Mouse (Mus musculus): Measurements from ENCODE around the gene Cyb5r3.

The Cyb5r3 gene

GRCm38 (mm10) chr15:83172492-83173429, at the start of gene Cyb5r3:
TSS of gene Cyb5r3 (minus strand) at chr15:83172592.
- no peak for DNase-seq

DNA sequence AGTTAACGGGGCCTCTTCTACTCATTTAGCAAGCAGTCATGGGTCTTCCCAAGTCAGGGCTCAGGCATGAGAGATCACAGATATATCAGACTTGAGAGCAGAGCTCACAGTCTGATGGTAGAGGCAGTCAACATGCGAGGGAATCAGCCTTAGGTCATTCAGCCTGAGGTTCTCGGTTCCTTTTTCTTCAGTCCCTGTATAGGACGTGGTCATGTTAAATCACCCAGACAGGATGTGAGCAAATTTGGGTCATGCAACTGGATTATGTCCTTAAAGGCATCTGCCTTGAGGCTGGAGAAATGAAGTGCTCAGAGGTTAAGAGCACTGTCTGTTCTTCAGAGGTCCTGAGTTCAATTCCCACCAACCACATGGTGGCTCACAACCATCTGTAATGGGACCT, 49.3 kb upstream of the Cyb5r3 start:
- DNase-seq = no peak

- DNase-seq = no peak
Observed at GRCm38 (mm10) chr15:83220368-83221013, 48.1 kb upstream of the Cyb5r3 start.

- no peak for DNase-seq
Observed at GRCm38 (mm10) chr15:83215322-83216216, 43.2 kb upstream of the Cyb5r3 start.

DNA sequence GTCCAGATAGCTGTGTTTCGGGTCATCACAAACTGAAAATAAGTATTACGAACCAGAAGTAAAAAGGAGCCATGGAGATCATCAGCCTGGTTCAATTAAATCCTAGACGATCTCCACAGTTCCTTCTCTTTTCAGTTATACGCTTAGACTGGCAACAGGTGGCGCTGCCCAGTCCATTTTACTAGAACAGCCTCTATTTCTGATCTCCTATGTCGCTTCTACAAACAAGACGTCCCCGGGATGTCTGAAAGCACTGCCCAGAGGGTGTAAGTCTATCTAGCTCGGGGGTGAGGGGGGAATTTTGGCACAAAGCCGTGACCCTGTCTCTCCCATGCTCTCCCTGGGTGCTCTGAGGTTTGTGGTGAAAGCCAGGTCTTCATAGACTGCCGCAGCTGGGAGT, 37.8 kb upstream of the Cyb5r3 start:
- DNase-seq = peak; percentile 59 to 78

GRCm38 (mm10) chr15:83209719-83210118, 37.3 kb upstream of the Cyb5r3 start:
- no peak for DNase-seq

DNA sequence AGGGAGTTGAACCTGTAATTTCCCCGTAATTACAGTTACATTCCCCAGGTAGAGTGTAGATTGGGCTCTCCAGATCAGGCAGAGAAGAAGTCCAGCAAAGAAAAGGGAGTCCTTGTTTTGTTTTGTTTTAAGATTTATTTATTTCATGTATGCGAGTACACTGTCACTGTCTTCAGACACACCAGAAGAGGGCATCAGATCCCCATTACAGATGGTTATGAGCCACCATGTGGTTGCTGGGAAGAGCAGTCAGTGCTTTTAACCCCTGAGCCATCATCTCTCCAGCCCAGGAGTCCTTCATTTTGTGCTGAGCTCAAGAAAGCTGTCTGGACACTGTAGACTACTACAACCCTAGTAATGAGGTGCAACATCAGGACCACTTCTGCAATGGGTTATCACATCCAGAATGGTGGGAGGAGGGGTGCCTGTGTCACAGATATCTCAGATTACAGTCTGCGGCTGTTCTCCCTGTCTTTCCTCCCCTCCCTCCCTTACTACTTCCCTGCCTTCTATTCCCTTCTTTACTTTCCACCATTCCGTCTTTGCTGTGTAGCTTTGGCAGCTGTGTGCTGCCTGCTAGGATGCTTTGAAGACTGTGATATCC, 36.8 kb upstream of the Cyb5r3 start:
- no peak for DNase-seq

GRCm38 (mm10) chr15:83204731-83205451, 32.5 kb upstream of the Cyb5r3 start:
- DNase-seq = peak; percentile 51 to 74

DNA sequence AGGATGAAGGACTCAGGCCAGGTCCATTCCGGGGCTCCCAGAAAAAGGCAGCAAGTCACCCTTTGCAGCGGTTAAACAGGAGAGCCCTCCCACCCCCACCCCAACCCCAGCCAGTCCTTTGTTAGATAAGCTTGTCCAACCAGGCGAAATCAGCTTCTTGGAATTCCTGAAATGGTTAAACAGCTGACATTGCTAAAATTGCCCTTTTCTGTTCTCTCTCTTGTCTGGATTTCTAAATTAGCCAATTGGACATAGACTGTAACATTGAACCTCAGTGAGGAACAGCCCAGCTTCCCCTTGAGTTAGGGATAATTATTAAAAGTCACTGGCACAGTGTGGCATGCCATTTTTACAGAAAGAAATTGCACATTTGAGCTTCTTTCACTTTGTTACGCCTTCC, 30.0 kb upstream of the Cyb5r3 start:
- no peak for DNase-seq

DNA sequence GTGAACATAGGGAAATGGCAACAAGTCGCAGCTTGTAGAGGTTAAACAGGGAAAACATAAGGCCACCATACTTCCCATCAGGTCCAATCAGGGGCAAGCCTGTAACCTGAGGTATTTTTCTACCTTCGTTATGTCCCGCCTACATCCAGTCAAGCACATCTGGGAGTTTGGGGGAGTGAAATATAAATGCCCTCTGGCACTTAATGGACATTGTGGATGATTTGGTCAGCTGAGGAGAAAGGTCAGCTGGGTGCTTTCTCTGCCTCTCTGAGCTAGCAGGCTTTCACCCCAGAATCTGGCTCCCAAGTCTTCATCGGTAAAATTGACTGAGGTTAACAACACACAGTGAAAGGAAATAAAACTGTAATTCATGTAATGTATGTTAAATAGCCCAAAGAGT, 21.0 kb upstream of the Cyb5r3 start:
- DNase-seq = no peak

DNA sequence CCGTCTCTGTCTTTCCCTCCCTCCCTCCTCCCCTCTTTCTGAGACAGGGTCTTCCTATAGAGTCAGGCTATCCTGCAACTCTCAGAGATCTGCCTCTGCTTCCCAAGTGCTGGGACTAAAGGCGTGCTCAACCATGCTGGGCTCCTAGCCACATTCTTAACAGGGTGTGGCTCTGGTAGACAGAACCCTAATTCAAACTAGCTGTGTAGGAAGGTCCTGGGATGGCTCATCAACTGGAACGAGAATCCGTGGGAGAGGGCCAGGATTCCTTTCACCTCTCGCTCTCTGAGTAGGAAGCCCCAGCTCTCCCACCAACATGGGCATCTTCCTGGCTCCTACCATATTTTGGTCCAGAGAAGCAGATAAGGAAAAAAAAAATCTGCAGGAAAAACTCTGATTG, 10.0 kb upstream of the Cyb5r3 start:
- no peak for DNase-seq

DNA sequence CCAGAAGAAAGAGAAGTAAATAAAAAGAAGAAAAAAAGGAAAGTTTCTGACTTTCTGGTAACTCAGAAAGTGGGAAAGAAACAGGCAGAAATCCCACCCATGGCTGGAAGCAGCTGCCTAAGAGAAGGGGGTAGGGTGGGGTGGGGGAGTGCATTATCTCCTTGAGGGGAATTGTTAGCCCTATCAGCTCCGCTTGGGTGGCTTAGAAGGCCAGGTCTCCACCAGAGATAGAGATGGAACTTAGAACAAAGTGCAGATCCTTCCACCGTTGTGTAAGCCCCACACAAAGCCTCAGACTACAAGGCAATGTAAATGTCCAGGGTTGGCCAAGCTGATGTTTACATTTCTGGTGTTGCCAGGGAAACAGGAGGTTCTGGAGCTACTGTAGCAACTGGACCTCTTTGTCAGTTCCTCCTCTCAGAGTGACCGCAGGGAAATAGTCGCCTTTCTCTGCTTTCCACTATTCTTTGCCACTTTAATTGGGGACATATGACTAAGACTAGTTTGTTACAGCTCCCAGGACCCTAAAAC, 9.5 kb upstream of the Cyb5r3 start:
- no peak for DNase-seq

DNA sequence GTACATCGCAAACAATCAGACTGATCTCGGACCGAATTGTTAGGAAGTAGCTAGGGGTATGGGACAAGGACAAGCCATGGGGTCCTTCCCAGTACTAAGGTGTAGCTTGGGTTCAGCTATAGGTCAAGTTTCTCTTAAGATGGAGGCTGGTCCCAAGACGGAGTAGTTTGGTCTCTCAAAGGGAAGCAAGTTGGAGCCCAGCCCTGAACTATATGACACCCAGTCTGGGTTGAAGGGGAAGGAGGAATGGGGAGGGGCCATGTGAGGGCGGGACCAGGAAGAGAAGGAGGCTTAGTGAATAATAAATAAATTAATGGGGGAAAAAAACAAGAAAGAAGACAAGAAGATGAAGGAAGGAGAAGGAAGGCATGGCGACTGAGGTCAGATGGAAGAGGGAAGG, 7.6 kb upstream of the Cyb5r3 start:
- DNase-seq = no peak

GRCm38 (mm10) chr15:83176653-83177052, 4.3 kb upstream of the Cyb5r3 start:
- no peak for DNase-seq

GRCm38 (mm10) chr15:83173914-83174884, 1.8 kb upstream of the Cyb5r3 start:
- DNase-seq = no peak

- peak; percentile 94 to 98 for DNase-seq
Observed at GRCm38 (mm10) chr15:83171712-83172481, 495 bp downstream of the Cyb5r3 start.

DNA sequence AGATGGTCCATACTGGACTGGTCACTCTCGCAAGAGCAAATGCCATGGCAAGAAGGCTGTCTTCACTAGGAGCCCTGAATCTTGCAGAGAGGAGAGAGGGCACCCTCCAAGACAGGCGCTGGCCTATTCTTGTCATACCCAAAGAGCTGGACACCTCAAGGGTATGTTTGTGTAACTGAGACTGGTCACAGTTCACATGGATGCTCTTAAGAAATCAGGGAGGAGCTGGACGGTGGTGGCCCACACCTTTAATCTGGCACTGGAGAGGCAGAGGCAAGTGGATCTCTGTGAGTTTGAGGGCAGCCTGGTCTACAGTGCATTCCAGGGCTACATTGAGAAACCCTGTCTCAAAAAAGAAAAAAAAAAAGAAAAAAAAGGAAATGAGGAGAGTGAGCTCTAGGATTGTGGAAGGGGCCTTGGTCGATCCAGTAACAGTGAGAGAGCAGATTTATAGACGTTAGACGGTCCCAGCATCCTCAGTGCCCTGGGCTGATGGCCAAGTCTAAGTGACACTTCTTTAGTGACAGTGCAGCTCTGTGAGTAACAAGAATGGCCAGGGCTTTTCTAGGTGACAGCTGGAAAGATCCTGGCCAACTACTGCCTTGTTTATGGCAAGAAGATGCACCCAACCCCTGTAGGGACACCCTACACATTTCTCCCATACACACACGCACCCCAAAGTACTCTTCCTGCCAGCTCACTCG, 1.3 kb downstream of the Cyb5r3 start:
- DNase-seq = no peak

DNA sequence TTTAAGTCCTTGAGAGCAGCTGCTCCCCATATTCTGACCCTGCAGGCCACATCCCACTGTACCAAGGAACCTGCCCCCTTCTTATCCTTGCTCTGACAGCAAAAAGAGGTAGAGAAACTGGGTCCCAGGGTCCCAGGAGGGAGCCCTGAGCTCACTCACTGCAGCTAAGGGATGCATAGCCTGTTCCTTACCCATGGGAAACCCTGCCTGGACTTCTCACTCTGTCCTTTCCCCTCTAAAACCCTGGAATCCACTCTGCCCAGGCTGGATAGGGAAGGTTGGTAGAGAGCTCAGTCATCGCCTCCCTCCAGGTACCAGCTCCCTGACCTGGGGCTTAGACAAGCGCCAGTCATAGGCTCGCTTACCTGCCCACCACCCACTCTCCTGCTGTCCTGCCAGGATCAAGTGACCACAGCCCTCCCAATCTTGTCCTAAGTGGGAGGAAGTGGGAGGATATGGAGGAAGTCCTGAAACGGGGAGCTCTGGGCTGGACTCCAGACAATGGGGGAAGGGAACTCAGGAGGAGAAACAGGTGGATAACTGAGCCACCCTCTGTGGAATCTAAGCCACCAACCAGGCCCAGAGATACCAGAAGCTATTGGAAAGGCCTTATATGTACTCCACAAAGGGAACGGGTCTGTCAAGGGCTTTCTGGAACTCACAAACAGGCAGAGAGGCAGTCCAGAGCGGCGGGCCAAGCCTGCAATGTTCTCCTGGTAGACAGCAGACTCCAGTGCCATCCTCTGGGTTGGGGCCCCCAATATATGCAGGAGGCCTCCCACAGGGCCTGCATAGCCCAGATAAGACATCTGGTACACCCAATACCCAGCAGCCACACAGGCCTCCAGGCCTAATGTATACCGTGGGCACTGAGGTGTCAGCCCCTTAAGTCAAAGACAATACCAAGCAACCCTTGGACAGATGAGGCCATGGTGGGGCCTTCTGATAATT, 2.3 kb downstream of the Cyb5r3 start:
- DNase-seq = peak; percentile 40 to 55

Data from cerebellum, postnatal 25 days (tissue).